Mouse (Mus musculus): Measurements from ENCODE around the gene Sp8. TPM values are rescaled to one million over a fixed set of nuclear protein-coding genes. Genes with fewer than 3 reads are reported as not detected.

The Sp8 gene
- polyA plus RNA-seq, 1 experiment from 2014 or later, result 0.46 TPM

DNA sequence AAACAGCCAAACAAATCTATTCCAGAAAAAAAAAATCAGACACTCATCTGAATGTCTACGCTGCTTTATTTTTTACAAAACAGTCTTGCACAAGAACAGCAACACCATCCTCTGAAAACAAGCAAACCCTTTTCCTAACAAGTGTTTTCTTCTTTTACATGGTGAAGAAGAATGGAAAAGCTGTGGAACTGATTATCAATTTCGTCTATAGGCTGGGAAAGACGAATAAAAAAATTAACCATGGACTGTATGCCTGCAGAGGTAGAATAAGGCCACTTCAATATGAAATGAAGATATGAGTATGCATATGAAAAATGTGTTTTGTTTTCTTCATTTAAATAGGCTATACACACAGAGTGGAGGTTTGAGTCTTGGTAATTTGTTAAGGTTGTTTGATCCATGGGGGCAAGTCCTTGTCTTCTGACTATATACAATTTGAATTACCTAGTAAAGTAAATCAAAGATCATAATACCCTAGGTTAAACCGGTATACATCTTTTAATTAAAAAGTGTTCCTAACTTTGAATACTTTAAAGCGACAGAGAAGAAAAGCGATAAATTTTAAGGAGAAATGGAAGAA lies 4.1 kb upstream of the Sp8 start:
- H3K4me1 ChIP-seq, result peaks cover 17% of the 10 kb centered on the region; the same call in 1 of the 2 replicates
- no peak for DNase-seq (ENCODE audit: low spot score)
- H3K27me3 ChIP-seq (ENCODE audit: insufficient read depth, poor library complexity, severe bottlenecking), result peaks cover 98% of the 10 kb centered on the region
- no peak overlapping the region for H3K27ac ChIP-seq
- no peaks in the 10 kb centered on the region for H3K36me3 ChIP-seq
- H3K4me3 ChIP-seq, result no peak overlapping the region
- H3K9me3 ChIP-seq, result no peaks in the 10 kb centered on the region
- 8% methylated on average over 6 of the region's 6 CpGs for WGBS

- Histone ChIP-seq H3K9me3 (no peaks in the 10 kb centered on the region), H3K4me1 (peaks cover 13% of the 10 kb centered on the region; the same call in 1 of the 2 replicates), H3K27me3 (ENCODE audit: insufficient read depth, poor library complexity, severe bottlenecking) (peaks cover 97% of the 10 kb centered on the region), H3K27ac (no peak overlapping the region), H3K4me3 (peak overlapping the region; percentile 48), H3K36me3 (no peaks in the 10 kb centered on the region)
- under 1% methylated on average over 33 of the region's 33 CpGs for WGBS
- DNase-seq (ENCODE audit: low spot score), result no peak
Observed at GRCm38 (mm10) chr12:118842671-118843411, 3.3 kb upstream of the Sp8 start.

DNA sequence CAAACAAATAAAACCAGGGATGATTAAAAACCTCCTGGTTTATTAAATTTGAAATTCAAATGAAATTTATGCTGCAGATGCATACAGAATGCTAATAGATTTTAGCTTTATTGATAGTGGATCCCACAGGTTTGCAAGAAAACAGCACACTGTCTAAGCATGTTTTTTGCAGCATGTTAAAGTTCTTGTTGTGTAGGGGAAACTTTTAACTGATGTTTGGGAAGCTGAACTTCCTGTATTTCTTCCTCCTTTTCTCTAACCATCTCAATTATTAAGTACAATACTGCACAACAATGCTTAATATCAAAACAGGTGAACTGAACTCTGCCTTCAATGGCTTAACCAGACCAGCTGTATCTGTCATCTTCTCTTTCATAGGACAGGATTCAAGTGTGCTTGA lies 2.0 kb upstream of the Sp8 start:
- Histone ChIP-seq H3K36me3 (no peaks in the 10 kb centered on the region), H3K27me3 (ENCODE audit: insufficient read depth, poor library complexity, severe bottlenecking) (peaks cover 97% of the 10 kb centered on the region), H3K4me3 (no peak overlapping the region), H3K27ac (no peak overlapping the region), H3K9me3 (no peaks in the 10 kb centered on the region), H3K4me1 (peaks cover 24% of the 10 kb centered on the region)
- DNase-seq (ENCODE audit: low spot score), result no peak

- Histone ChIP-seq H3K27me3 (ENCODE audit: insufficient read depth, poor library complexity, severe bottlenecking) (peaks cover 97% of the 10 kb centered on the region), H3K9me3 (no peaks in the 10 kb centered on the region), H3K4me1 (peaks cover 30% of the 10 kb centered on the region), H3K27ac (no peak overlapping the region), H3K36me3 (no peaks in the 10 kb centered on the region), H3K4me3 (no peak overlapping the region)
- DNase-seq (ENCODE audit: low spot score), result no peak
- 6% methylated on average over 3 of the region's 3 CpGs for WGBS
Observed at GRCm38 (mm10) chr12:118844841-118845240, 1.3 kb upstream of the Sp8 start.

- Histone ChIP-seq H3K36me3 (no peaks in the 10 kb centered on the region), H3K27ac (no peak overlapping the region), H3K9me3 (no peaks in the 10 kb centered on the region), H3K27me3 (ENCODE audit: insufficient read depth, poor library complexity, severe bottlenecking) (peaks cover 97% of the 10 kb centered on the region), H3K4me1 (peaks cover 30% of the 10 kb centered on the region), H3K4me3 (no peak overlapping the region)
- 4% methylated on average over 3 of the region's 3 CpGs for WGBS
- no peak for DNase-seq (ENCODE audit: low spot score)
Observed at GRCm38 (mm10) chr12:118845351-118845750, 778 bp upstream of the Sp8 start.

- Histone ChIP-seq H3K9me3 (no peaks in the 10 kb centered on the region), H3K27me3 (ENCODE audit: insufficient read depth, poor library complexity, severe bottlenecking) (peaks cover 92% of the 10 kb centered on the region), H3K36me3 (no peaks in the 10 kb centered on the region), H3K27ac (no peak overlapping the region), H3K4me3 (peak overlapping the region; percentile 68), H3K4me1 (peaks cover 30% of the 10 kb centered on the region)
- WGBS, result under 1% methylated on average over 59 of the region's 59 CpGs
- no peak for DNase-seq (ENCODE audit: low spot score)
Observed at GRCm38 (mm10) chr12:118846649-118847321, 656 bp downstream of the Sp8 start.

- Histone ChIP-seq H3K4me3 (peak overlapping the region; percentile 68), H3K27me3 (ENCODE audit: insufficient read depth, poor library complexity, severe bottlenecking) (peaks cover 92% of the 10 kb centered on the region), H3K9me3 (no peaks in the 10 kb centered on the region), H3K36me3 (no peaks in the 10 kb centered on the region), H3K4me1 (peaks cover 30% of the 10 kb centered on the region), H3K27ac (no peak overlapping the region)
- no peak for DNase-seq (ENCODE audit: low spot score)
- under 1% methylated on average over 17 of the region's 17 CpGs for WGBS
Observed at GRCm38 (mm10) chr12:118847381-118847780, 1.3 kb downstream of the Sp8 start.

DNA sequence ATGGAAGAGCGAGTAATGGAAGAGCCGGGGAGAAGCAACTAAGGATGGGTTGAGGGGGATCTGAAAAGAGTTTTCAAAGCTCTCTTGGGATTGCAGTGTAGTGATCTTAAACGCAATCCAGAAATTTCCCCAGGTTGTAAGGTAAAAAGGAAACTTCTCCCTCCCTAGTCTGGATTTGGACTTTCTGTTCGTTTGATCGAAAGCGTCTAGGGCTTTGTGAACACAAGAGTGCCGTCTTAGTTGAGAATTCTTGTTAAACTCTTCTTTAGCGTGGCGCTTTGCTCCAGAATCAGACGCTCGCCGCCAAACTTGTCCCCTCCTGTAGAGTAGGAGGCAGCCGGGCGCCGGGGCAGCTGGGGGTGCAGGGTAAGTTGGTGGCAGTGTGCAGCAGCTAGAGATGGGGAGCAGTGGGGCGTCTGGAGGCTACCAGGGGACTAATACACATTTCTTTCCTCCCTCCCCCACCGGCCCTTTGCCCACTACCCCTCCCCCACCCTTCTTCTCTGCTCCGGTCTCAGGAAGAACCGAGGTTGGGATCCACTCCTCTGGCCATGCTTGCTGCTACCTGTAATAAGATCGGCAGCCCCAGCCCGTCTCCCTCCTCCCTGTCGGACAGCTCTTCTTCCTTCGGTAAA lies 1.8 kb downstream of the Sp8 start:
- H3K36me3 ChIP-seq, result no peaks in the 10 kb centered on the region
- no peak for DNase-seq (ENCODE audit: low spot score)
- peaks cover 26% of the 10 kb centered on the region for H3K4me1 ChIP-seq
- 1% methylated on average over 23 of the region's 23 CpGs for WGBS
- peaks cover 92% of the 10 kb centered on the region for H3K27me3 ChIP-seq (ENCODE audit: insufficient read depth, poor library complexity, severe bottlenecking)
- H3K9me3 ChIP-seq, result no peaks in the 10 kb centered on the region
- H3K27ac ChIP-seq, result no peak overlapping the region
- peak overlapping the region; percentile 68 for H3K4me3 ChIP-seq

DNA sequence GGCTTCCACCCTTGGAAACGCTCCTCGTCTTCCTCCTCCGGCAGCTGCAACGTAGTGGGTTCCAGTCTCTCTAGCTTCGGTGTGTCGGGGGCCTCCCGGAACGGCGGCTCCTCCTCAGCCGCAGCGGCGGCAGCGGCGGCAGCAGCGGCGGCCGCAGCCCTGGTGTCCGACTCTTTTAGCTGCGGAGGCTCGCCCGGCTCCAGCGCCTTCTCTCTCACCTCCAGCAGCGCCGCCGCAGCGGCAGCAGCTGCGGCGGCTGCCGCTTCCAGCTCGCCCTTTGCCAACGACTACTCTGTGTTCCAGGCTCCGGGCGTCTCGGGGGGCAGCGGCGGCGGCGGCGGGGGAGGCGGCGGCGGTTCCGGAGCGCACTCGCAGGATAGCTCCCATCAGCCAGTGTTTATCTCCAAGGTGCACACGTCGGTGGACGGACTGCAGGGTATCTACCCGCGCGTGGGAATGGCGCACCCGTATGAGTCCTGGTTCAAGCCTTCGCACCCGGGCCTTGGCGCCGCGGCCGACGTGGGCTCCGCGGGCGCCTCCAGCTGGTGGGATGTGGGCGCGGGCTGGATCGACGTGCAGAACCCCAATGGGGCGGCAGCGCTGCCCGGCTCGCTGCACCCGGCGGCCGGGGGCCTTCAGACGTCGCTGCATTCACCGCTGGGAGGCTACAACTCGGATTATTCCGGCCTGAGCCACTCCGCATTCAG lies 2.5 kb downstream of the Sp8 start:
- Histone ChIP-seq H3K4me3 (peak overlapping the region; percentile 57), H3K27me3 (ENCODE audit: insufficient read depth, poor library complexity, severe bottlenecking) (peaks cover 92% of the 10 kb centered on the region), H3K4me1 (peaks cover 28% of the 10 kb centered on the region), H3K27ac (no peak overlapping the region), H3K36me3 (no peaks in the 10 kb centered on the region), H3K9me3 (no peaks in the 10 kb centered on the region)
- under 1% methylated on average over 80 of the region's 80 CpGs for WGBS
- no peak for DNase-seq (ENCODE audit: low spot score)

GRCm38 (mm10) chr12:118849203-118849861 lies 3.2 kb downstream of the Sp8 start:
- no peak overlapping the region for H3K27ac ChIP-seq
- peak overlapping the region; percentile 57 for H3K4me3 ChIP-seq
- under 1% methylated on average over 78 of the region's 78 CpGs for WGBS
- no peaks in the 10 kb centered on the region for H3K36me3 ChIP-seq
- H3K9me3 ChIP-seq, result no peaks in the 10 kb centered on the region
- peaks cover 28% of the 10 kb centered on the region for H3K4me1 ChIP-seq
- no peak for DNase-seq (ENCODE audit: low spot score)
- H3K27me3 ChIP-seq (ENCODE audit: insufficient read depth, poor library complexity, severe bottlenecking), result peaks cover 86% of the 10 kb centered on the region

GRCm38 (mm10) chr12:118849996-118850395 lies 3.9 kb downstream of the Sp8 start:
- no peaks in the 10 kb centered on the region for H3K36me3 ChIP-seq
- under 1% methylated on average over 11 of the region's 11 CpGs for WGBS
- H3K9me3 ChIP-seq, result no peaks in the 10 kb centered on the region
- no peak overlapping the region for H3K27ac ChIP-seq
- peaks cover 28% of the 10 kb centered on the region for H3K4me1 ChIP-seq
- H3K27me3 ChIP-seq (ENCODE audit: insufficient read depth, poor library complexity, severe bottlenecking), result peaks cover 80% of the 10 kb centered on the region
- no peak for DNase-seq (ENCODE audit: low spot score)
- peak overlapping the region; percentile 57; the same call in 1 of the 2 replicates for H3K4me3 ChIP-seq

DNA sequence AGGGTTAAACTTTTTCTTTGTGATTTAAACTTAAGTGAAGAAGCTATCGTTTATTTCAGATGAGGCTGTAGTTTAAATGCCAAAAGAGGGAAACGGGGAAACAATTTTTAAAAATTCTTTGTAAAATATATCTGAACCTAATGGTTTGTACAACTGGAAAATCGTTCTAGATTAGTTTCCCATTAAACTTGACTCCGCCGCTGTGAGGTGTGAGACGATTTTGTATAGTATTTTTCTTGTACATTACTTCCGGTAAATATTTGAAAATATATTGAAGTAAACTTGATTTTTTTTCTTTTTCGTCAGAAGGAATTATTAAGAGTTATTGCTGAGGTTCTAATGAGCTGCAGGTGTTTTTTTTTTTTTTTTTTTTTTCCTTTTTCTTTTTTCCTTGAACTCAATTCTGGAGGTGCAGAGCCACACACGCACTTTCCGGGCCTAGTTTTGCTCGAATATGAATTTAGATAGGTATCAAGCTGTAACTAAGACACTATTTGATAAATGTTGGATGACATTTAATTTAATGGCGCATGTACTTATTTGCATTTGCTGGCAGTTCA lies 4.8 kb downstream of the Sp8 start:
- peaks cover 28% of the 10 kb centered on the region for H3K4me1 ChIP-seq
- H3K27ac ChIP-seq, result no peak overlapping the region
- WGBS, result 28% methylated on average over 12 of the region's 12 CpGs
- H3K27me3 ChIP-seq (ENCODE audit: insufficient read depth, poor library complexity, severe bottlenecking), result peaks cover 74% of the 10 kb centered on the region
- H3K36me3 ChIP-seq, result no peaks in the 10 kb centered on the region
- no peaks in the 10 kb centered on the region for H3K9me3 ChIP-seq
- no peak overlapping the region for H3K4me3 ChIP-seq
- DNase-seq (ENCODE audit: low spot score), result no peak

Data from heart, embryonic 10.5 days (tissue).